Mouse (Mus musculus): Measurements from ENCODE around the gene Micu2. TPM values are rescaled to one million over a fixed set of nuclear protein-coding genes. Genes with fewer than 3 reads are reported as not detected.
"Not testable (repeated sequence)": the region's sequence is repeated elsewhere in the genome, so short reads cannot be mapped to it uniquely, and the experiment has no call there.

Micu2 gene
- total and polyA plus RNA-seq, 2 experiments from 2014 or later, result 65.1 to 72.1 TPM

GRCm38 (mm10) chr14:57911316-57911715 is 87.7 kb downstream of the Micu2 start:
- 81% methylated on average over 4 of the region's 4 CpGs for WGBS
- Histone ChIP-seq H3K9ac (no peak overlapping the region), H3K27me3 (ENCODE audit: insufficient read depth, low read length) (no peaks in the 10 kb centered on the region), H3K36me3 (ENCODE audit: insufficient read depth) (peaks cover 12% of the 10 kb centered on the region; the same call in 1 of the 2 replicates), H3K9me3 (ENCODE audit: low read length) (no peaks in the 10 kb centered on the region), H3K4me2 (ENCODE audit: low read depth) (no peak overlapping the region), H3K4me1 (ENCODE audit: insufficient read depth) (no peaks in the 10 kb centered on the region), H3K27ac (ENCODE audit: low read depth, low read length) (no peak overlapping the region), H3K4me3 (ENCODE audit: low read depth, low read length) (no peak overlapping the region)
- DNase-seq (no peak), ATAC-seq (no peak)
- TF ChIP-seq CTCF (IDR thresholded peaks at IDR 0.05; ENCODE audit: low read depth), result no peak

- peak overlapping the region; percentile 58 for H3K9ac ChIP-seq
- DNase-seq (peak; percentile 92), ATAC-seq (peak; percentile 88)
- peak; percentile 81 for TF ChIP-seq CTCF (IDR thresholded peaks at IDR 0.05; ENCODE audit: low read depth)
- no peaks in the 10 kb centered on the region for H3K9me3 ChIP-seq (ENCODE audit: low read length)
- peak overlapping the region; percentile 27 for H3K4me3 ChIP-seq (ENCODE audit: low read depth, low read length)
- whole genome bisulfite sequencing, result 17% methylated on average over 26 of the region's 26 CpGs
- no peaks in the 10 kb centered on the region for H3K4me1 ChIP-seq (ENCODE audit: insufficient read depth)
- H3K4me2 ChIP-seq (ENCODE audit: low read depth), result peak overlapping the region; percentile 50
- no peak overlapping the region for H3K27ac ChIP-seq (ENCODE audit: low read depth, low read length)
- peaks cover 6% of the 10 kb centered on the region; the same call in 1 of the 2 replicates for H3K36me3 ChIP-seq (ENCODE audit: insufficient read depth)
- H3K27me3 ChIP-seq (ENCODE audit: insufficient read depth, low read length), result no peaks in the 10 kb centered on the region
These were observed 88.5 kb downstream of the Micu2 start for GRCm38 (mm10) chr14:57910501-57911068.

GRCm38 (mm10) chr14:57909297-57909696 is 89.8 kb downstream of the Micu2 start:
- ATAC-seq, result no peak
- no peak overlapping the region for H3K4me2 ChIP-seq (ENCODE audit: low read depth)
- TF ChIP-seq CTCF (IDR thresholded peaks at IDR 0.05; ENCODE audit: low read depth), result no peak

DNA sequence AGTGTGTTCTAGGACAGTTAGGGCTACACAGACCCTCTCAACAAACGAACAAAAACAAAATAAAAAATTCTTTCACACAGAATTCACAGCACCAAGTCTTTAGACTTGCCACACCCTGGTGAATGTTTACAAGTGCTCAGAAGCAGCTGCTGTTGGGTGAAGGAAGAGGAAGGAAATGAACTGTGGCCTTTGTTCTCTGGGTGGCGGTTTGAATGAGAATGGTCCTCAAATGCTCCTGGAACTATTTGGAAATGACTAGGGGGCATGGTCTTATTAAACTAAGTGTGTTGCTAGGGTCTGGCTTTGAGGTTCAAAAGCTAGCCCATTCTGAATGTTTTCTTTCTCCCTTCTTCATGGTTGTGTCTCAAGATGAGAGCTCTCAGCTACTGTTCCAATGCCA is 90.6 kb downstream of the Micu2 start:
- TF ChIP-seq CTCF (IDR thresholded peaks at IDR 0.05; ENCODE audit: low read depth), result no peak
- 73% methylated on average over 2 of the region's 2 CpGs for WGBS

More at GRCm38 (mm10) chr14:57909297-57909696, 89.8 kb downstream of the Micu2 start:
- H3K4me3 ChIP-seq (ENCODE audit: low read depth, low read length), result no peak overlapping the region
- H3K36me3 ChIP-seq (ENCODE audit: insufficient read depth), result no peaks in the 10 kb centered on the region
- no peaks in the 10 kb centered on the region for H3K9me3 ChIP-seq (ENCODE audit: low read length)
- no peak for DNase-seq
- H3K27ac ChIP-seq (ENCODE audit: low read depth, low read length), result no peak overlapping the region
- H3K27me3 ChIP-seq (ENCODE audit: insufficient read depth, low read length), result no peaks in the 10 kb centered on the region
- no peaks in the 10 kb centered on the region for H3K4me1 ChIP-seq (ENCODE audit: insufficient read depth)
- WGBS, result 60% methylated on average over 5 of the region's 5 CpGs
- no peak overlapping the region for H3K9ac ChIP-seq

DNA sequence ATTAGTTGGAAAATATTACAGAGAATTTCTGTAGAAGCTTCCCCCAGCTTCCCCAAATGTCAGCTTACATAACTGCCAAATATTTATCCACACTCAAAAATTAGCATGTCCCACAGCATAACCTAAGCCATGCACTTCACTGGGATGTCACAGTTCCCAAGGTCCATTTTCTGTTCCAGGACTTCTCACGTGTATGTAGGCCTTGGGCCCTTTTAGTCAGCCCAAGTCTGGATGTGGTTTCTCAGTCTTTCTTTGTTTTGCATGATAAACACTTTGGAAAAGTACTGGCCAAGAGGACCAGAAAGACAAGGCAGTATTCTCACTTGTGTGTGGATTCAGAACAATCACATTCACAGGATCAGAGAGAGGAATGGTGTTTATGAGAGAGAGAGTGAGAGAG is 97.1 kb downstream of the Micu2 start:
- no peaks in the 10 kb centered on the region for H3K27me3 ChIP-seq (ENCODE audit: insufficient read depth, low read length)
- no peak overlapping the region for H3K4me3 ChIP-seq (ENCODE audit: low read depth, low read length)
- TF ChIP-seq CTCF (IDR thresholded peaks at IDR 0.05; ENCODE audit: low read depth), result no peak
- H3K4me2 ChIP-seq (ENCODE audit: low read depth), result no peak overlapping the region
- WGBS, result 61% methylated on average over 1 of the region's 1 CpGs
- no peak for ATAC-seq
- no peak overlapping the region for H3K9ac ChIP-seq
- no peaks in the 10 kb centered on the region for H3K9me3 ChIP-seq (ENCODE audit: low read length)
- H3K36me3 ChIP-seq (ENCODE audit: insufficient read depth), result no peaks in the 10 kb centered on the region
- no peak for DNase-seq
- no peaks in the 10 kb centered on the region for H3K4me1 ChIP-seq (ENCODE audit: insufficient read depth)
- H3K27ac ChIP-seq (ENCODE audit: low read depth, low read length), result no peak overlapping the region

More for the DNA sequence above, 90.6 kb downstream of the Micu2 start:
- Histone ChIP-seq H3K36me3 (ENCODE audit: insufficient read depth) (no peaks in the 10 kb centered on the region), H3K4me3 (ENCODE audit: low read depth, low read length) (no peak overlapping the region), H3K9me3 (ENCODE audit: low read length) (no peaks in the 10 kb centered on the region), H3K4me1 (ENCODE audit: insufficient read depth) (no peaks in the 10 kb centered on the region), H3K27ac (ENCODE audit: low read depth, low read length) (no peak overlapping the region), H3K27me3 (ENCODE audit: insufficient read depth, low read length) (no peaks in the 10 kb centered on the region), H3K4me2 (ENCODE audit: low read depth) (no peak overlapping the region), H3K9ac (no peak overlapping the region)
- DNase-seq, result no peak
- ATAC-seq, result no peak

GRCm38 (mm10) chr14:57896882-57897281 is 102.2 kb downstream of the Micu2 start:
- H3K4me3 ChIP-seq (ENCODE audit: low read depth, low read length), result no peak overlapping the region

GRCm38 (mm10) chr14:57896088-57896871 is 102.8 kb downstream of the Micu2 start:
- not testable (repeated sequence) for H3K9me3 ChIP-seq (ENCODE audit: low read length); H3K27me3 ChIP-seq (ENCODE audit: insufficient read depth, low read length); H3K4me1 ChIP-seq (ENCODE audit: insufficient read depth); H3K4me2 ChIP-seq (ENCODE audit: low read depth); ATAC-seq; H3K4me3 ChIP-seq (ENCODE audit: low read depth, low read length); DNase-seq; H3K27ac ChIP-seq (ENCODE audit: low read depth, low read length); H3K9ac ChIP-seq; H3K36me3 ChIP-seq (ENCODE audit: insufficient read depth)
- 65% methylated on average over 8 of the region's 8 CpGs for WGBS

More at GRCm38 (mm10) chr14:57896882-57897281, 102.2 kb downstream of the Micu2 start:
- DNase-seq (no peak), ATAC-seq (no peak)
- Histone ChIP-seq H3K36me3 (ENCODE audit: insufficient read depth) (no peaks in the 10 kb centered on the region), H3K9me3 (ENCODE audit: low read length) (no peaks in the 10 kb centered on the region), H3K4me2 (ENCODE audit: low read depth) (no peak overlapping the region), H3K27me3 (ENCODE audit: insufficient read depth, low read length) (no peaks in the 10 kb centered on the region), H3K9ac (no peak overlapping the region), H3K27ac (ENCODE audit: low read depth, low read length) (no peak overlapping the region), H3K4me1 (ENCODE audit: insufficient read depth) (no peaks in the 10 kb centered on the region)
- 96% methylated on average over 12 of the region's 12 CpGs for WGBS
- TF ChIP-seq CTCF (IDR thresholded peaks at IDR 0.05; ENCODE audit: low read depth), result no peak

All from forebrain, postnatal 0 days (tissue).